Mouse (Mus musculus): Measurements from ENCODE around the gene Hbb-bs.

GRCm38 (mm10) chr7:103811223-103811845 lies 16.6 kb downstream of the Hbb-bs start:
- TF ChIP-seq POLR2A (IDR thresholded peaks at IDR 0.05; ENCODE audit: insufficient read length, low read depth) = no peak
- no peak for TF ChIP-seq POLR2AphosphoS2 (IDR thresholded peaks at IDR 0.05; ENCODE audit: insufficient read length, low read depth)
- no peak for TF ChIP-seq MAX (IDR thresholded peaks at IDR 0.05; ENCODE audit: low read depth)
- no peak for TF ChIP-seq USF1 (IDR thresholded peaks at IDR 0.05; ENCODE audit: low read depth)
- TF ChIP-seq TCF12 (IDR thresholded peaks at IDR 0.05; ENCODE audit: insufficient read depth, poor library complexity, severe bottlenecking) = no peak
- no peak for TF ChIP-seq TCF3 (IDR thresholded peaks at IDR 0.05; ENCODE audit: insufficient read length, low read depth)
- no peak for TF ChIP-seq REST (IDR thresholded peaks at IDR 0.05; ENCODE audit: insufficient read depth, insufficient read length)
- no peak for TF ChIP-seq MYOD1 (IDR thresholded peaks at IDR 0.05; ENCODE audit: control insufficient read depth in 1 of 3, insufficient read length in 2 of 3, low read depth in 2 of 3)
- TF ChIP-seq SRF (IDR thresholded peaks at IDR 0.05; ENCODE audit: control insufficient read depth, insufficient read length, low read depth) = no peak
- TF ChIP-seq MYOG (IDR thresholded peaks at IDR 0.05; ENCODE audit: control insufficient read depth in 1 of 3, insufficient read depth in 1 of 3, insufficient read length in 2 of 3, low read depth in 2 of 3) = no peak
- TF ChIP-seq E2F4 (IDR thresholded peaks at IDR 0.05; ENCODE audit: insufficient read depth) = no peak
- TF ChIP-seq CEBPB (IDR thresholded peaks at IDR 0.05; ENCODE audit: insufficient read depth, poor library complexity, severe bottlenecking) = no peak
